Mouse (Mus musculus): Measurements from ENCODE around the gene Ndufv1.
"Not testable (repeated sequence)": the region's sequence is repeated elsewhere in the genome, so short reads cannot be mapped to it uniquely, and the experiment has no call there.

Gene Ndufv1

GRCm38 (mm10) chr19:4012432-4013022 lies at the start of gene Ndufv1:
Ndufv1 (minus strand) TSS chr19:4012806.
- peak; percentile 85 to 95 for DNase-seq (ENCODE audit: low spot score in 2 of 2)

DNA sequence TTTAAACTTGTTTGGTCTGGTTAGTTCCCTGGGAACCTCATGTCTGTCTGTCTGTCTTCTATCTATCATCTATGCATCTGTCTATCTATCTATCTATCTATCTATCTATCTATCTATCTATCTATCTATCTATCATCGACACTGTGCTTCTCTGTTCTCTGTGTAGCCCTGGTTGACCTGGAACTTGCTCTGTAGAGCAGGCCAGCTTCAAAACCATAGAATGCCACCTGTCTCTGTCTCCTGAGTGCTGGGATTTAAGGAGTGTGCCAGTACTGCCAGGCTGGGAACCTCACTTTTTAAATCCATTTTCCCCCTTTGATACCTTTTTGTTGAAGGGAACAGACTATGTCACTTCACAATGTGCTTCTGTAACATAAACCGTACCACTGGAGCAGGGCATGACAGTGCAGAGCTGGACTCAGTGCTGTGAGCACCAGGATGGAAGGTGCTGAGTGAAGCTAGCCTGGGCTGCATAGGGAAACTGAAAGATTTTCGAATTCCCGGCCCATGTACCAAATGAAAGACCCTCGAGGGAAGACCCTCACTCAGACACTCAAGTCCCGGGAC lies 48.4 kb upstream of the Ndufv1 start:
- no peak for DNase-seq (ENCODE audit: low spot score in 2 of 2)

DNA sequence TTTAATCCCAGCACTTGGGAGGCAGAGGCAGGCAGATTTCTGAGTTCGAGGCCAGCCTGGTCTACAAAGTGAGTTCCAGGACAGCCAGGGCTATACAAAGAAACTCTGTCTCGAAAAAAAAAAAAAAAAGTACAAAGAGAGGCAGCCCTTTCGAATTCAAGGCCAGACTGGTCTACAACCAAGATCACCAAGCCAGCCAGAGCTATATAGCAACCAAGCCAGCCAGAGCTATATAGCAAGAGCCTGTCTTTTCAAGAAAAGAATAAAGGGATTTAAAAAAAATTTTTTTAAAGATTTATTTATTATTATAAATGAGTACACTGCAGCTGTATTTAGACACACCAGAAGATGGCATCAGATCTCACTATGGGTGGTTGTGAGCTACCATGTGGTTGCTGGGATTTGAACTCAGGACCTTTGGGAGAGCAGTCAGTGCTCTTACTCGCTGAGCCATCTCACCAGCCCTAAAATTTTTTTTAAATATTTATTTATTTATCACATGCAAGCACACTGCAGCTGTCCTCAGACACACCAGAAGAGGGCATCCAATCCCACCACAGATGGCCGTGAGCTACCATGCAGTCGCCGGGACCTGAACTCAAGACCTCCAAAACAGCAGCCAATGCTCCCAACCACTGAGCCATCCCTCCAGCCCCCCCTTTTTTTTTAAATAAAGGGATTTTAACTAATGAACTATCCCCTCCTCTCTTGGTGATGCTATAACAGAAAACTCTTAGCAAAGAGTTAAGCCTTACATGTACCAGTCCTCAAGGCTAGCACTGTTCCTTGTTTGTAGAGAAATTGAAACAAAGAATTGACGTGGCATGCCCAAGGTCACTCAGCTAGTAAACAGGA lies 47.7 kb upstream of the Ndufv1 start:
- DNase-seq (ENCODE audit: low spot score in 2 of 2), result not testable (repeated sequence)

- peak in 1 of 2 experiments; percentile 37 for DNase-seq (ENCODE audit: low spot score in 2 of 2)
Observed at GRCm38 (mm10) chr19:4059069-4059740, 46.6 kb upstream of the Ndufv1 start, which contains the start of gene Gstp3. Gstp3 (minus strand) TSS chr19:4059569.

GRCm38 (mm10) chr19:4058581-4058980 lies 46.0 kb upstream of the Ndufv1 start:
- no peak for DNase-seq (ENCODE audit: low spot score in 2 of 2)

DNA sequence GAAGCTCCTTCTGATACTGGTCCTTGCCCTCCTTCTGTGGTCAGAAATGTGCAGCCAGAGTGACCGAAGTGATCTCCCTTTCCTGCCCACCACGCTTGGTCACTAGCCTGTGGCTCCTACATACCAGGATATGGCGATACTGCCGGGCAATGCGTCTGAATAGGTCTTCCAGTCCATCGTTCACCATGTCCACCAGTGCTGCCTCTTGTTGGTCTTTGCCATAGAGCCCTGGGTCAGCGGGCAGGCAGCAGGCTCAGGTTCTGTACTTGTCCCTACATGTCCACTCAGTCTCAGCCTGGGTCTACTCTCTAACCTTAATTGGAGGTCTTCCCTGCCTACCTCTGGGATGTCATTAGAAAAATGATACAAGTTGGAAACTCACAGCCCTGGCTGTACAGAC lies 45.4 kb upstream of the Ndufv1 start:
- DNase-seq (ENCODE audit: low spot score in 2 of 2), result no peak

DNA sequence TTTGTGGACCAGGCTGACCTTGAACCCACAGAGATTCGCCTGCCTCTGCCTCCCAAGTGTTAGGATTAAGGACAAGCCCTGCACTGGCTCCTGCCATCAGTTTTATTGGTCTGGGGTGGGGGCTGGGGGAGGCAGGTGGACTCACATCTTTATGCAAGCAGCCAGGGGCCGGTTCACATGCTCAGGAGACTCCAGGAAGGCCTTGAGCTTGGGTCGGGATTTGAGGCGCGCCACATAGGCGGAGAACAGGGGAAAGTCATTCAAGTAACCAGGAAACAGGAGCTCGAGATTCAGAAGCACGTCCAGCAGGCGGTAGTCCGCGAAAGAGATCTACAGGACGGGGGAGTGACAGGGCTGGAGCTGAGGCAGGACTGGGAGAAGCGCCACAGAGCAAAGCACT lies 44.8 kb upstream of the Ndufv1 start:
- no peak for DNase-seq (ENCODE audit: low spot score in 2 of 2)

GRCm38 (mm10) chr19:4056727-4057126 lies 44.1 kb upstream of the Ndufv1 start:
- no peak for DNase-seq (ENCODE audit: low spot score in 2 of 2)

DNA sequence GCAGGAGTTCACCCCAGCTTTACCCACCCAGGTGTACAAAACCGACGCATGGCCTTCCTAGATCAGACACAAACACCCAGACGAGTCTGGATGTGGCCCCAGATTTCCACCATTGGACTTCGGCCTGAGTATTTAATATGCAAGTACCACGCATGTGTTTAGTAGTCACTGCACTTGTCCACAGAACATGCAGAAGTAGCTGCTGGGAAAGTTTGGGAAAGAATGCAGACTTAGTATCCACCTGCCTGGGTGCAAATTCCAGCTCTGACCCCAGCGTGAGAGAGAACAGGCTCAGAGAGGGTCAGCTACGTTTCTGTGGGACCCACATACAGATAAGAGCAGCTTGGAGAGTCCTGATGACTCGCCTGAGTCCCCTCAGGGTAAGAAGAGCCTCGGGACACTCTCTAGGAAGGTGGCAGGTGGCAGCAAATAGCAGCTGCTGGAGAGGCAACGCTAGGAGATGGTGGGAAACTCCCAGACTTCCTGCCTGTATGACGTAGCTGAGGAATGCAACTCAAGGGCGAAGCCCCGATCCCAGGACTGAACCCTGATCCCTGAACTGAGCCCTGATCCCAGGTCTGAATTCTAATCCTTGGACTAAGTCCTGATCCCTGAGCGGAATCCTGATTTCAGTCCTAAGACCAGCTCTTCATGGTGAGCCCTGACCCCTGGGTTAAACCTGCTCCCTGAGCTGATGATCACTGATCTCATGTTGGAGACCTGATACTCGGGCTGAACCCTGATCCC lies 43.5 kb upstream of the Ndufv1 start:
- no peak for DNase-seq (ENCODE audit: low spot score in 2 of 2)

- no peak for DNase-seq (ENCODE audit: low spot score in 2 of 2)
Observed at GRCm38 (mm10) chr19:4055216-4055946, 42.8 kb upstream of the Ndufv1 start.

- DNase-seq (ENCODE audit: low spot score in 2 of 2), result no peak
Observed at GRCm38 (mm10) chr19:4054613-4055012, 42.0 kb upstream of the Ndufv1 start.

GRCm38 (mm10) chr19:4052516-4053030 lies 40.0 kb upstream of the Ndufv1 start:
- no peak for DNase-seq (ENCODE audit: low spot score in 2 of 2)

- DNase-seq (ENCODE audit: low spot score in 2 of 2), result peak in 1 of 2 experiments; percentile 48
Observed at GRCm38 (mm10) chr19:4051741-4052515, 39.3 kb upstream of the Ndufv1 start.

DNA sequence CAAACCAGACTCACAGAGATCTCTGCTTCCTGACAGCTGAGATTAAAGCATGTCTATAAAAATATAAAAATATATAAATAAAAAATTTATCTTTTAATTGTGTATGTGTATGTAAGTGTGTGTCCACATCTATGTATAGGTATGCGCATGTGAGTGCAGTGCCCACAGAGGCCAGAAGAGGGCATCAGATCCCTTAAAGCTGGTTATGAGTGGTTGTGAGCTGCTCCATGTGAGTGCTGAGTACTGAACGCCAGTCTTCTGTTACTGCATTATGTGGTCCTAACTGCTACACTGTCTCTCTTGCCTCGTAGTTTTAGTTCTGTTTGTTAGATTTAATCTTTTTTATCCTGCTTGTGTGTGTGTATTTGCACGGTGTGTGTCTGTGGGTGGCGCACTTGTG lies 38.4 kb upstream of the Ndufv1 start:
- no peak for DNase-seq (ENCODE audit: low spot score in 2 of 2)

GRCm38 (mm10) chr19:4049069-4049468 lies 36.5 kb upstream of the Ndufv1 start:
- not testable (repeated sequence) for DNase-seq (ENCODE audit: low spot score in 2 of 2)

DNA sequence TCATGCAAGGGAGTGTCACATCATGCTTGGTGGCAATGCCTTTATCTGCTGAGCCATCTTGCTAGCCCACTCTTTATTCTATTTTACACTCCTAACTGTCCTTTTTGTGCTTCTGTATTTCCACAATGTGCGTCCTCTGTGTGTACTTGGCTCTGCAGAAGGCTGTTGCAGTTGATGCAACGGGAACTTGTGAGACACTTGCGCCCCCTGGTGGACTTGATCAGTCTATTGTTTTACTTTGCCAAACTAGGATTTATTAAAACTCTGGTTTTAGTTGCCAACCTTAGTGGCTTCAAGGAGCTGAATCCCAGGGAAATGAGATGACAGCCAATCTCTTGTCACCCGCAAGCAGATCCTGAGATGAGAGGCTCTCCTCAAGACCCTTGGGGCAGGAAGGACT lies 35.3 kb upstream of the Ndufv1 start:
- DNase-seq (ENCODE audit: low spot score in 2 of 2), result peak; percentile 37 to 46

GRCm38 (mm10) chr19:4046866-4047254 lies 34.3 kb upstream of the Ndufv1 start:
- DNase-seq (ENCODE audit: low spot score in 2 of 2), result peak; percentile 35 to 50

- DNase-seq (ENCODE audit: low spot score in 2 of 2), result peak; percentile 67 to 82
Observed at GRCm38 (mm10) chr19:4045966-4046865, 33.6 kb upstream of the Ndufv1 start, which contains the start of gene Gstp2. Gstp2 (minus strand) TSS chr19:4046023.

- not testable (repeated sequence) for DNase-seq (ENCODE audit: low spot score in 2 of 2)
Observed at GRCm38 (mm10) chr19:4044109-4044508, 31.5 kb upstream of the Ndufv1 start.
